Mouse (Mus musculus): ENCODE measurements at regions not wholly inside any gene's neighbourhood (a gene's known extent, or its start where the extent isn't known, plus 50 kb on each side); places are given as distances from the start of the nearest gene placed in this dataset.

- DNase-seq (ENCODE audit: low spot score): no peak
These were observed 70.7 kb downstream of the Zic3 start for GRCm38 (mm10) chrX:58093245-58093644.

- DNase-seq (ENCODE audit: low spot score): no peak
These were observed 95.4 kb downstream of the Zic3 start for GRCm38 (mm10) chrX:58117761-58118426.

DNA sequence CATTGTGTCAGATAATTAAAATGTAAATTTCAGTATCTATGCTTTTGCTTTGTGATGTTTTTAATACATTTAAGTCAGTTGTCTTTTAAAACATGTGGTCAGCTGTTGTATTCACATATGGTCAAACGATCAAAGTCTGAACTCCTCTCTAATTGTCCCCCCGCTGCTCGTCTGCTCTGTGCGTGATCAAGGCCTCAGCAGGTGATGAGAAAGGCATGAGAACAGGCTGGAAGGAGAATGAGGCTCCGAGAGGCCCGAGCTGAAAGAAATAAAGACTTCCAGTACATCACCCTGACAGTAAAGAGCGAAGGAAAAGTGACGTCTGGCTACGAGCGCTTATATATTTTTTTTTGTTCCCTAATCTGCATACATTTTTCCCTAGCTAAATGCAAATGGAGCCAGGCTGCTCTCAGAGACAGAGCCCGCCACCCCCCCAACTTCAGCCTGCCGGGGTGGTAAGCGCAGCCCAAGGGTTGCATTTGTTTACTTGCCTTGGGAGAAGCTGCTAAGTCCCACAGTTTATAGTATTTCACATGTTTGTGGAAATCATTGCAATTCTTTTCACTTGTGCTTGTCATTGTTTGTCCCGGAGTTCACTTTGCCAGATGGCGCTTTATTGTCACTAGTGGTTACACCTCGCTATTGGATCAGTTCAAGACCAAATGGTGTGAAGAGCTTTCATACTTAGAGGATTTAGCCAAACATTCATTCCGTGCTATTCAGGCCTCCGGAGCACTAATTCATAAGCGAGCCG, 133.0 kb downstream of the Zic3 start:
- peak; percentile 40 for DNase-seq (ENCODE audit: low spot score)

DNA sequence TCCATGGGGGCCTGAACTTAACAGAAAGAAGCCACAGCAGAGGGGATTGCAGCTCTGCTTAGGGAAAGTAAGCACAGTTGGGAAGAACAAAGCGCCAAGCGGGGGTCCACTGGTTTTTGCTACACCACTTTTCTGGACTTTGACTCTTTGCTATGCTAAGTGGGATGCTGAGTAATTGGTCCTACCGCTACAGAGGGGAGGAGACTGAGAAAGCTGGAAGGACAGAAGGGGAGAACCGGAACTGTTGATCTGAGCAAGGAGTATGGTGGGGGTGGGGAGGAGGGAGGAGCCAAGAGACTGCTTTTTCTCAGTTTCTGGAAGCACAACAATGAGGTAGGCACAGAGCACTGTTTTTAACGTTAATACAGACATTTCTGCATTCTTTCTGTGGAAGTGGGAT, 134.9 kb downstream of the Zic3 start:
- no peak for DNase-seq (ENCODE audit: low spot score)

DNA sequence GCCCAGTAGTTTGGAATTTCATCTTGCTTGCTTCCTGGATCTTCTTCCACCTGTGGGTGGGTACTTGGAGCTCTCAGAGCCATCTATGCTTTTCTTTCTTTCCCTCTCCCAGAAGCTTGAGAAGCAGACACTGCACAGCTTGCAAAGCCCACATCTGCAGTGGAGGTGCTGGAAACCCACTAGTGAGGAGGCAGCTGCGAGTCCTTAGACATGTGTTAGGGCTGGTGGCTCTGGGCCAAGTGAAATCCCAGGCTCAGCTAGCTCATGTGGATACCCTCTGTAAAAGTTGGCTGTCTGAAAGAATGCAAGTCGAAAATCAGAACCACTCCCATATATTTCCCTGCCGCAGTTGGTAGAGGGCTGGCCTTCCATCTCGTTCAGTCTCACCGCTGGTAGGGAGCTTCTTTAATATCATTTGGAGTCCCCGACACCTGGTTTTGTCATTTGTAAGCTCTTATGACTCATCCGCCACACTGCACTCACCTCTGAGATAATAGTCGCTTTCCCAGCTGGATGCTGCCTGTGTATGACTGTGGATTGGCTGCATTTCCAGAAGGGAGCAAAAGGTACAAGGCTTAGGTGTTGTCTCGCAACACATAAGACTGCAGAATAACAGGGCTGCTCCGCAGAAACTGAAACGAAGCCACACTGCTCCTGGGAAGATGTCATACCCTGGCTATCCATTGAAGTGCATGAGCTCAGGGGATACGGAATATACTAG, 143.8 kb downstream of the Zic3 start:
- no peak for DNase-seq (ENCODE audit: low spot score)

- DNase-seq (ENCODE audit: low spot score): no peak
These were observed 151.8 kb downstream of the Zic3 start for GRCm38 (mm10) chrX:58174326-58174725.
